Mouse (Mus musculus): Measurements from ENCODE around the gene Nkx1-2. TPM values are rescaled to one million over a fixed set of nuclear protein-coding genes. Genes with fewer than 3 reads are reported as not detected.

Gene Nkx1-2
- polyA plus RNA-seq, 1 experiment: 0.88 TPM

DNA sequence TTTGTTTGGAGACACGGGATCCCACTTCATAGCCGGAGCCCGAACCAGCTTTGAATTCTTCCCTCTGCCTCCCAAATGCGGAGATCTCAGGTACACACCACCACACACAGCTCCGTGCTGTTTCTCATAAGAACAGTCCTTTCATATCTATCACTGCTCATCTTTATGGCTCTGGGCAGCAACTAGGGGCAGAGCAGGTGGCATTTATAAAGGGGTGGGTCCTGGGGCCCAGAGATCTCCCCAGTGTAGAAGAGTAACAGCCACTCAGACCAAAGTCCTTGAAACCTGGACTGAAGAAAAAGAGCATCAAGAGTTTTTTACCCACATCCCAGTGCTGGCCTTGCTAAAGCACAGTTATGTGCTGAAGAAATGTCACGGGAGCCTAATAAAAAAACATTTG, 18.9 kb downstream of the Nkx1-2 start:
- no peak for TF ChIP-seq POLR2A (IDR thresholded peaks at IDR 0.05; ENCODE audit: borderline replicate concordance, extremely low read depth, insufficient read depth, insufficient read length, poor library complexity, severe bottlenecking)
- DNase-seq (ENCODE audit: low read depth): no peak

GRCm38 (mm10) chr7:132576891-132577290, 22.5 kb downstream of the Nkx1-2 start:
- no peak for TF ChIP-seq POLR2A (IDR thresholded peaks at IDR 0.05; ENCODE audit: borderline replicate concordance, extremely low read depth, insufficient read depth, insufficient read length, poor library complexity, severe bottlenecking)
- no peak for TF ChIP-seq CTCF (IDR thresholded peaks at IDR 0.05; ENCODE audit: borderline replicate concordance, extremely low read depth, insufficient read depth, insufficient read length)

GRCm38 (mm10) chr7:132576116-132576650, 23.3 kb downstream of the Nkx1-2 start, which contains the start of gene Oat:
Oat (minus strand) TSS chr7:132576398.
- TF ChIP-seq CTCF (IDR thresholded peaks at IDR 0.05; ENCODE audit: borderline replicate concordance, extremely low read depth, insufficient read depth, insufficient read length) (peak; percentile 4; the same call in 1 of the 2 replicates), POLR2A (IDR thresholded peaks at IDR 0.05; ENCODE audit: borderline replicate concordance, extremely low read depth, insufficient read depth, insufficient read length, poor library complexity, severe bottlenecking) (peak; percentile 64; the same call in 1 of the 2 replicates)
- DNase-seq (ENCODE audit: low read depth): peak; percentile 99

More at GRCm38 (mm10) chr7:132576891-132577290, 22.5 kb downstream of the Nkx1-2 start:
- no peak for DNase-seq (ENCODE audit: low read depth)

DNA sequence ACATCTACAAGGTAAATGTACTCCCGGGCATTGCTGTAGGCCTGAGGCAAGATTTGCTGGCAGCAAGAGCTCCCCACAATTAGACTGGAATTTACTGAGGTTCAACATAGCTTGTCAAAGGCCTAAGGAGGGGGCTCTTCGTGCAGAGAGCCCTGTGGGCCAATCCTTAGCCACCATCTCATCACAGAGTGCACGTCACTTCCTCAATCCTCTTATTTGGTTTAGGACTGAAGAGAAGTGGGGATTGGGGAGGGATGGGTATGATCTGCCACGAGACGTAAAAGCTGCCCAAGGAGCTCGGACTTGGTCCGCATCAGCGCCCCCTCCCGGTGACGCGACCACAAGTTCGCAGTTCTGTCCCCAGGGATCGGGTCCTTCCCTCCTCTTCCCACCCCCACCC, 23.8 kb downstream of the Nkx1-2 start:
- peak; percentile 96 for DNase-seq (ENCODE audit: low read depth)

GRCm38 (mm10) chr7:132574646-132575045, 24.8 kb downstream of the Nkx1-2 start:
- DNase-seq (ENCODE audit: low read depth): no peak
- no peak for TF ChIP-seq CTCF (IDR thresholded peaks at IDR 0.05; ENCODE audit: borderline replicate concordance, extremely low read depth, insufficient read depth, insufficient read length)

More for the DNA sequence above, 23.8 kb downstream of the Nkx1-2 start:
- no peak for TF ChIP-seq POLR2A (IDR thresholded peaks at IDR 0.05; ENCODE audit: borderline replicate concordance, extremely low read depth, insufficient read depth, insufficient read length, poor library complexity, severe bottlenecking)
- TF ChIP-seq CTCF (IDR thresholded peaks at IDR 0.05; ENCODE audit: borderline replicate concordance, extremely low read depth, insufficient read depth, insufficient read length): peak; percentile 72

DNA sequence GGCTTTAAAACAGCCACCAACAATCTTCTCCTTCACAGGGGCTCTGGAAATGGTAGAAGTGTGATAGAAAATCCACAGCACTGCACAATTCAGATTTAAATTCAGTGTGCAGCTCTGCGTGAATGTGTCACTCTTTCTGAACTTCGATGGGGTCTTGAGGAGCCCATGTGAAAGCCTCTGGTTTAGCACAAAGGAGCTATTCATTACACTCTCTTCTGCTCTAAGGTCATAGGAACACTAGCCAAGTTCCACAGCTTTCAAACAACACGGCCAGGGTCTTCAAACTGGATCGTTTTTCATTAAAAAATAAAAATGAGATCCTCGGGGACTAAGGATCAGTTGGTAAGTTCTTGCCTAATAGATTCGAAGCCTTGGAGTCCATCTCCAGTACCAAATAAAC, 26.2 kb downstream of the Nkx1-2 start:
- peak; percentile 83 for DNase-seq (ENCODE audit: low read depth)
- TF ChIP-seq CTCF (IDR thresholded peaks at IDR 0.05; ENCODE audit: borderline replicate concordance, extremely low read depth, insufficient read depth, insufficient read length) (no peak), POLR2A (IDR thresholded peaks at IDR 0.05; ENCODE audit: borderline replicate concordance, extremely low read depth, insufficient read depth, insufficient read length, poor library complexity, severe bottlenecking) (no peak)

DNA sequence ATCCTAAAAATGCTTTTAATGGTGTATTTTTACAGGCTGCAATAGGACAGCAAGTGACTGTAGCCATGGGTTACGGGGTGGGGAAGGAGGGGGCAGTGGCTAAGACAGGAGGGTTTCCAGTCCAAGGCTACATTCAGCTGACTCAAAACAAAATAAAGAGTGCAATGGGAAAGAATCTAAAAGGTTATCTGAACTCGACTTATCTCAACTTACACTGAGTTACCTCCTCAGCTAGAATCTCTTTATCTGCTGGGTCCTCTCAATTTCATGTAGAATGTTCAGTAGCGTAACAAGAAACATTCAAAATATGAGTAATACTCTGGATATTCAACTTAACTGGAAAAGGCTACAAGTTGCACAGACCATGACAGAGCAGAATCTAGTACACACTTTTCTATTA, 26.7 kb downstream of the Nkx1-2 start:
- no peak for TF ChIP-seq POLR2A (IDR thresholded peaks at IDR 0.05; ENCODE audit: borderline replicate concordance, extremely low read depth, insufficient read depth, insufficient read length, poor library complexity, severe bottlenecking)

GRCm38 (mm10) chr7:132571481-132571880, 28.0 kb downstream of the Nkx1-2 start:
- DNase-seq (ENCODE audit: low read depth): peak; percentile 75

More for the DNA sequence above, 26.7 kb downstream of the Nkx1-2 start:
- peak; percentile 40 for DNase-seq (ENCODE audit: low read depth)

GRCm38 (mm10) chr7:132570071-132570470, 29.4 kb downstream of the Nkx1-2 start:
- no peak for TF ChIP-seq CTCF (IDR thresholded peaks at IDR 0.05; ENCODE audit: borderline replicate concordance, extremely low read depth, insufficient read depth, insufficient read length)
- no peak for TF ChIP-seq POLR2A (IDR thresholded peaks at IDR 0.05; ENCODE audit: borderline replicate concordance, extremely low read depth, insufficient read depth, insufficient read length, poor library complexity, severe bottlenecking)

More at GRCm38 (mm10) chr7:132571481-132571880, 28.0 kb downstream of the Nkx1-2 start:
- no peak for TF ChIP-seq CTCF (IDR thresholded peaks at IDR 0.05; ENCODE audit: borderline replicate concordance, extremely low read depth, insufficient read depth, insufficient read length)
- no peak for TF ChIP-seq POLR2A (IDR thresholded peaks at IDR 0.05; ENCODE audit: borderline replicate concordance, extremely low read depth, insufficient read depth, insufficient read length, poor library complexity, severe bottlenecking)

GRCm38 (mm10) chr7:132568817-132569216, 30.6 kb downstream of the Nkx1-2 start:
- DNase-seq (ENCODE audit: low read depth): peak; percentile 46
- no peak for TF ChIP-seq CTCF (IDR thresholded peaks at IDR 0.05; ENCODE audit: borderline replicate concordance, extremely low read depth, insufficient read depth, insufficient read length)
- TF ChIP-seq POLR2A (IDR thresholded peaks at IDR 0.05; ENCODE audit: borderline replicate concordance, extremely low read depth, insufficient read depth, insufficient read length, poor library complexity, severe bottlenecking): no peak

More at GRCm38 (mm10) chr7:132570071-132570470, 29.4 kb downstream of the Nkx1-2 start:
- peak; percentile 31 for DNase-seq (ENCODE audit: low read depth)

GRCm38 (mm10) chr7:132565831-132566230, 33.6 kb downstream of the Nkx1-2 start:
- peak; percentile 42 for DNase-seq (ENCODE audit: low read depth)

GRCm38 (mm10) chr7:132559138-132559766, 40.2 kb downstream of the Nkx1-2 start:
- no peak for TF ChIP-seq CTCF (IDR thresholded peaks at IDR 0.05; ENCODE audit: borderline replicate concordance, extremely low read depth, insufficient read depth, insufficient read length)
- TF ChIP-seq POLR2A (IDR thresholded peaks at IDR 0.05; ENCODE audit: borderline replicate concordance, extremely low read depth, insufficient read depth, insufficient read length, poor library complexity, severe bottlenecking): no peak
- no peak for DNase-seq (ENCODE audit: low read depth)

More at GRCm38 (mm10) chr7:132565831-132566230, 33.6 kb downstream of the Nkx1-2 start:
- TF ChIP-seq CTCF (IDR thresholded peaks at IDR 0.05; ENCODE audit: borderline replicate concordance, extremely low read depth, insufficient read depth, insufficient read length) (no peak), POLR2A (IDR thresholded peaks at IDR 0.05; ENCODE audit: borderline replicate concordance, extremely low read depth, insufficient read depth, insufficient read length, poor library complexity, severe bottlenecking) (no peak)

Measured in brain, embryonic 14.5 days (tissue).